Mouse (Mus musculus) embryonic facial prominence, embryonic 13.5 days (tissue): ENCODE data around the gene Adipor2. TPM values are rescaled to one million over a fixed set of nuclear protein-coding genes. Genes with fewer than 3 reads are reported as not detected.
A peak's percentile ranks its signal among the peaks of the same experiment; 100 is the strongest.

Experiments used
- ATAC-seq: fragments of 200-750 bp; cut with Nextera tagmentation; 2 replicates; pipeline ENCODE4 v1.8.0; 2017; ENCODE audit warnings: low read depth; ENCODE audit not compliant: insufficient number of reproducible peaks, insufficient read depth, low FRiP score, low TSS enrichment
- H3K27ac ChIP-seq: fragments of 300-500 bp; sonication (generic); 2 replicates; pipeline ENCODE4 v1.5.1; 2015; ENCODE audit warnings: moderate library complexity, mild to moderate bottlenecking, inconsistent platforms
- H3K27me3 ChIP-seq: fragments of 300-500 bp; sonication (generic); 2 replicates; pipeline ENCODE4 v1.6.1; 2015; ENCODE audit warnings: mild to moderate bottlenecking, inconsistent platforms
- H3K36me3 ChIP-seq: fragments of 300-500 bp; sonication (generic); 2 replicates; pipeline ENCODE4 v1.6.1; 2015; ENCODE audit warnings: mild to moderate bottlenecking, inconsistent platforms
- H3K4me1 ChIP-seq: fragments of 300-500 bp; sonication (generic); 2 replicates; pipeline ENCODE4 v1.6.1; 2015; ENCODE audit warnings: inconsistent platforms
- H3K4me2 ChIP-seq: fragments of 300-500 bp; sonication (generic); 2 replicates; pipeline ENCODE4 v1.6.1; 2015; ENCODE audit warnings: moderate library complexity, mild to moderate bottlenecking, inconsistent platforms
- H3K4me3 ChIP-seq: fragments of 300-500 bp; sonication (generic); 2 replicates; pipeline ENCODE4 v1.5.1; 2015; ENCODE audit warnings: mild to moderate bottlenecking, inconsistent platforms
- H3K9ac ChIP-seq: fragments of 300-500 bp; sonication (generic); 2 replicates; pipeline ENCODE4 v1.6.1; 2015; ENCODE audit warnings: mild to moderate bottlenecking, inconsistent platforms
- H3K9me3 ChIP-seq: fragments of 300-500 bp; sonication (generic); 2 replicates; pipeline ENCODE4 v1.6.1; 2016; ENCODE audit warnings: inconsistent platforms
- WGBS: fragments of 180-500 bp; shearing (Covaris S2); methylation state at CpG from one replicate; pipeline ENCODE4 v1.1.7; 2015; ENCODE audit warnings: mixed read lengths; 5-methylcytosine and 5-hydroxymethylcytosine counted together
- polyA plus RNA-seq: library from polyadenylated mRNA; unstranded; fragments of >200 nt; fragmentation: Nextera tagmentation; extraction: Ambion mirVana; gene quantifications from 2 replicates; pipeline ENCODE4 v1.2.1, GENCODE M21; 2015

The Adipor2 gene
- polyA plus RNA-seq, 1 experiment from 2014 or later = 32.4 TPM

- Histone ChIP-seq H3K27ac (no peak overlapping the region), H3K4me1 (no peaks in the 10 kb centered on the region), H3K4me2 (no peak overlapping the region), H3K4me3 (no peak overlapping the region), H3K9ac (no peak overlapping the region), H3K27me3 (peaks cover 30% of the 10 kb centered on the region), H3K9me3 (no peaks in the 10 kb centered on the region), H3K36me3 (no peaks in the 10 kb centered on the region)
- no peak for ATAC-seq
- 82% methylated on average over 7 of the region's 7 CpGs for WGBS
Observed at GRCm38 (mm10) chr6:119336124-119336523, 81.4 kb downstream of the Adipor2 start.

GRCm38 (mm10) chr6:119333831-119334230, 83.7 kb downstream of the Adipor2 start:
- H3K27me3 ChIP-seq = peaks cover 53% of the 10 kb centered on the region
- no peak overlapping the region for H3K4me3 ChIP-seq
- H3K4me2 ChIP-seq = no peak overlapping the region
- no peak overlapping the region for H3K9ac ChIP-seq
- no peaks in the 10 kb centered on the region for H3K36me3 ChIP-seq
- no peak for ATAC-seq
- 40% methylated on average over 3 of the region's 3 CpGs for WGBS
- no peaks in the 10 kb centered on the region for H3K9me3 ChIP-seq
- H3K27ac ChIP-seq = no peak overlapping the region
- peaks cover 16% of the 10 kb centered on the region for H3K4me1 ChIP-seq

- WGBS = 17% methylated on average over 3 of the region's 3 CpGs
- peaks cover 59% of the 10 kb centered on the region for H3K27me3 ChIP-seq
Observed at GRCm38 (mm10) chr6:119333202-119333601, 84.3 kb downstream of the Adipor2 start.

GRCm38 (mm10) chr6:119332111-119332510, 85.4 kb downstream of the Adipor2 start:
- no peak overlapping the region for H3K4me3 ChIP-seq
- no peak overlapping the region for H3K27ac ChIP-seq
- no peaks in the 10 kb centered on the region for H3K36me3 ChIP-seq
- peaks cover 70% of the 10 kb centered on the region for H3K27me3 ChIP-seq
- H3K4me2 ChIP-seq = no peak overlapping the region
- H3K9me3 ChIP-seq = no peaks in the 10 kb centered on the region
- WGBS = 0% methylated on average over 1 of the region's 1 CpGs
- H3K4me1 ChIP-seq = peaks cover 16% of the 10 kb centered on the region
- ATAC-seq = no peak
- H3K9ac ChIP-seq = no peak overlapping the region

More at GRCm38 (mm10) chr6:119333202-119333601, 84.3 kb downstream of the Adipor2 start:
- H3K36me3 ChIP-seq = no peaks in the 10 kb centered on the region
- peaks cover 16% of the 10 kb centered on the region for H3K4me1 ChIP-seq
- H3K27ac ChIP-seq = no peak overlapping the region
- H3K9me3 ChIP-seq = no peaks in the 10 kb centered on the region
- no peak for ATAC-seq
- H3K9ac ChIP-seq = no peak overlapping the region
- no peak overlapping the region for H3K4me3 ChIP-seq
- H3K4me2 ChIP-seq = no peak overlapping the region

GRCm38 (mm10) chr6:119330506-119330905, 87.0 kb downstream of the Adipor2 start, which contains the start of gene Lrtm2:
TSS of gene Lrtm2 (minus strand) at chr6:119330766.
- H3K27me3 ChIP-seq = peaks cover 86% of the 10 kb centered on the region
- no peak within 1 kb of the TSS for H3K27ac ChIP-seq
- H3K9me3 ChIP-seq = no peaks in the 10 kb centered on the region
- peak within 1 kb of the TSS; percentile 63 for H3K4me2 ChIP-seq
- H3K4me1 ChIP-seq = peaks cover 16% of the 10 kb centered on the region
- no peaks in the 10 kb centered on the region for H3K36me3 ChIP-seq
- under 1% methylated on average over 31 of the region's 31 CpGs for WGBS
- peak within 1 kb of the TSS; percentile 36 for H3K4me3 ChIP-seq
- ATAC-seq = no peak
- peak within 1 kb of the TSS; percentile 44; the same call in 1 of the 2 replicates for H3K9ac ChIP-seq

GRCm38 (mm10) chr6:119329936-119330335, 87.6 kb downstream of the Adipor2 start:
- WGBS = 10% methylated on average over 6 of the region's 6 CpGs
- no peak overlapping the region for H3K4me3 ChIP-seq

GRCm38 (mm10) chr6:119329215-119329714, 88.2 kb downstream of the Adipor2 start:
- Histone ChIP-seq H3K9ac (no peak overlapping the region), H3K4me1 (peaks cover 16% of the 10 kb centered on the region), H3K27me3 (peaks cover 91% of the 10 kb centered on the region), H3K4me2 (no peak overlapping the region), H3K4me3 (no peak overlapping the region), H3K36me3 (no peaks in the 10 kb centered on the region), H3K27ac (no peak overlapping the region), H3K9me3 (no peaks in the 10 kb centered on the region)
- ATAC-seq = no peak
- 3% methylated on average over 8 of the region's 8 CpGs for WGBS

More at GRCm38 (mm10) chr6:119329936-119330335, 87.6 kb downstream of the Adipor2 start:
- Histone ChIP-seq H3K27me3 (peaks cover 88% of the 10 kb centered on the region), H3K27ac (no peak overlapping the region), H3K9ac (no peak overlapping the region), H3K9me3 (no peaks in the 10 kb centered on the region), H3K36me3 (no peaks in the 10 kb centered on the region), H3K4me1 (peaks cover 16% of the 10 kb centered on the region), H3K4me2 (no peak overlapping the region)
- no peak for ATAC-seq

GRCm38 (mm10) chr6:119328521-119329115, 88.9 kb downstream of the Adipor2 start:
- WGBS = 10% methylated on average over 11 of the region's 11 CpGs
- H3K4me3 ChIP-seq = no peak overlapping the region
- no peaks in the 10 kb centered on the region for H3K9me3 ChIP-seq
- no peak overlapping the region for H3K27ac ChIP-seq
- H3K36me3 ChIP-seq = no peaks in the 10 kb centered on the region
- H3K4me1 ChIP-seq = peaks cover 16% of the 10 kb centered on the region
- no peak overlapping the region for H3K4me2 ChIP-seq
- H3K9ac ChIP-seq = no peak overlapping the region
- peaks cover 96% of the 10 kb centered on the region for H3K27me3 ChIP-seq
- ATAC-seq = no peak

GRCm38 (mm10) chr6:119326541-119326940, 91.0 kb downstream of the Adipor2 start:
- H3K4me2 ChIP-seq = no peak overlapping the region
- H3K27ac ChIP-seq = no peak overlapping the region
- H3K9ac ChIP-seq = no peak overlapping the region
- WGBS = 32% methylated on average over 7 of the region's 7 CpGs
- H3K27me3 ChIP-seq = peaks cover 81% of the 10 kb centered on the region
- H3K4me3 ChIP-seq = no peak overlapping the region
- no peaks in the 10 kb centered on the region for H3K9me3 ChIP-seq
- peaks cover 16% of the 10 kb centered on the region for H3K4me1 ChIP-seq
- H3K36me3 ChIP-seq = no peaks in the 10 kb centered on the region
- ATAC-seq = no peak

- 71% methylated on average over 6 of the region's 6 CpGs for WGBS
- no peaks in the 10 kb centered on the region for H3K9me3 ChIP-seq
- H3K27ac ChIP-seq = no peak overlapping the region
- H3K27me3 ChIP-seq = peaks cover 79% of the 10 kb centered on the region
- H3K4me1 ChIP-seq = peaks cover 15% of the 10 kb centered on the region
- H3K36me3 ChIP-seq = no peaks in the 10 kb centered on the region
- no peak overlapping the region for H3K9ac ChIP-seq
- ATAC-seq = no peak
- no peak overlapping the region for H3K4me3 ChIP-seq
- H3K4me2 ChIP-seq = no peak overlapping the region
Observed at GRCm38 (mm10) chr6:119325978-119326377, 91.5 kb downstream of the Adipor2 start.

GRCm38 (mm10) chr6:119324776-119325175, 92.7 kb downstream of the Adipor2 start:
- H3K27me3 ChIP-seq = peaks cover 67% of the 10 kb centered on the region
- no peak for ATAC-seq
- H3K4me2 ChIP-seq = no peak overlapping the region
- 44% methylated on average over 10 of the region's 10 CpGs for WGBS
- no peaks in the 10 kb centered on the region for H3K36me3 ChIP-seq
- no peak overlapping the region for H3K27ac ChIP-seq
- peaks cover 11% of the 10 kb centered on the region for H3K4me1 ChIP-seq
- H3K9me3 ChIP-seq = no peaks in the 10 kb centered on the region
- no peak overlapping the region for H3K4me3 ChIP-seq
- no peak overlapping the region for H3K9ac ChIP-seq

GRCm38 (mm10) chr6:119321752-119322151, 95.8 kb downstream of the Adipor2 start:
- Histone ChIP-seq H3K4me2 (no peak overlapping the region), H3K4me1 (peaks cover 4% of the 10 kb centered on the region; the same call in 1 of the 2 replicates), H3K9me3 (no peaks in the 10 kb centered on the region), H3K9ac (no peak overlapping the region), H3K4me3 (no peak overlapping the region), H3K27ac (no peak overlapping the region), H3K36me3 (no peaks in the 10 kb centered on the region), H3K27me3 (peaks cover 37% of the 10 kb centered on the region)
- WGBS = 71% methylated on average over 7 of the region's 7 CpGs
- no peak for ATAC-seq
